Mouse (Mus musculus): ENCODE measurements around the gene Rhbdd1.

Rhbdd1 gene

GRCm38 (mm10) chr1:82491954-82492353 is 175.7 kb downstream of the Rhbdd1 start:
- DNase-seq (ENCODE audit: low read depth) = no peak
